Mouse (Mus musculus): Measurements from ENCODE around the gene Tars. TPM values are rescaled to one million over a fixed set of nuclear protein-coding genes. Genes with fewer than 3 reads are reported as not detected.

Gene Tars
- 81.2 TPM for polyA plus RNA-seq (2015; fragmentation: Illumina TruSeq; extraction: RNeasy Lipid Tissue Mini Kit (QIAGEN cat#74804); ENCODE audit: insufficient read depth, low replicate concordance)

GRCm38 (mm10) chr15:11399356-11400067 lies at the start of gene Tars:
Gene Tars, minus strand, starts transcription at chr15:11399665.

